Mouse (Mus musculus): Measurements from ENCODE around the gene Slit3. TPM values are rescaled to one million over a fixed set of nuclear protein-coding genes. Genes with fewer than 3 reads are reported as not detected.

Slit3 gene
- polyA plus RNA-seq, 2 experiments: 32.9 to 33.0 TPM

- H3K36me3 ChIP-seq (ENCODE audit: control insufficient read depth, insufficient read depth, low read length): peaks cover 7% of the 10 kb centered on the region
- H3K4me3 ChIP-seq (replicated peaks; ENCODE audit: low read length): no peak overlapping the region
- TF ChIP-seq POLR2A (IDR thresholded peaks at IDR 0.05; ENCODE audit: borderline replicate concordance, extremely low read depth, insufficient read depth, insufficient read length): no peak
- H3K9ac ChIP-seq (ENCODE audit: low read depth, low read length, severe bottlenecking): no peak overlapping the region
- no peaks in the 10 kb centered on the region for H3K27me3 ChIP-seq (ENCODE audit: control insufficient read depth, insufficient read depth, low read length)
- no peak for DNase-seq (ENCODE audit: low spot score)
- no peaks in the 10 kb centered on the region for H3K9me3 ChIP-seq (ENCODE audit: control insufficient read depth, low read length)
- ATAC-seq (ENCODE audit: low FRiP score, low read depth): no peak
- H3K27ac ChIP-seq (replicated peaks; ENCODE audit: low read depth, low read length): no peak overlapping the region
- H3K4me1 ChIP-seq (ENCODE audit: control insufficient read depth, insufficient read depth, low read length): peaks cover 8% of the 10 kb centered on the region; the same call in 1 of the 2 replicates
- WGBS: 53% methylated on average over 5 of the region's 5 CpGs
- H3K4me2 ChIP-seq (replicated peaks; ENCODE audit: low read depth, low read length, severe bottlenecking): no peak overlapping the region
Measured at GRCm38 (mm10) chr11:35182887-35183286, 61.9 kb downstream of the Slit3 start.

- H3K4me1 ChIP-seq (ENCODE audit: control insufficient read depth, insufficient read depth, low read length): peaks cover 7% of the 10 kb centered on the region; the same call in 1 of the 2 replicates
- H3K27ac ChIP-seq (replicated peaks; ENCODE audit: low read depth, low read length): no peak overlapping the region
- DNase-seq (ENCODE audit: low spot score) (no peak), ATAC-seq (ENCODE audit: low FRiP score, low read depth) (no peak)
- H3K4me3 ChIP-seq (replicated peaks; ENCODE audit: low read length): no peak overlapping the region
- TF ChIP-seq POLR2A (IDR thresholded peaks at IDR 0.05; ENCODE audit: borderline replicate concordance, extremely low read depth, insufficient read depth, insufficient read length): no peak
- 82% methylated on average over 6 of the region's 6 CpGs for WGBS
- no peaks in the 10 kb centered on the region for H3K27me3 ChIP-seq (ENCODE audit: control insufficient read depth, insufficient read depth, low read length)
- H3K4me2 ChIP-seq (replicated peaks; ENCODE audit: low read depth, low read length, severe bottlenecking): no peak overlapping the region
- H3K36me3 ChIP-seq (ENCODE audit: control insufficient read depth, insufficient read depth, low read length): no peaks in the 10 kb centered on the region
- no peak overlapping the region for H3K9ac ChIP-seq (ENCODE audit: low read depth, low read length, severe bottlenecking)
- H3K9me3 ChIP-seq (ENCODE audit: control insufficient read depth, low read length): no peaks in the 10 kb centered on the region
Measured at GRCm38 (mm10) chr11:35194826-35195225, 73.8 kb downstream of the Slit3 start.

GRCm38 (mm10) chr11:35196777-35197176 is 75.8 kb downstream of the Slit3 start:
- ATAC-seq (ENCODE audit: low FRiP score, low read depth): no peak

GRCm38 (mm10) chr11:35198537-35199088 is 77.6 kb downstream of the Slit3 start:
- Histone ChIP-seq H3K9me3 (ENCODE audit: control insufficient read depth, low read length) (no peaks in the 10 kb centered on the region), H3K9ac (ENCODE audit: low read depth, low read length, severe bottlenecking) (no peak overlapping the region), H3K4me3 (replicated peaks; ENCODE audit: low read length) (no peak overlapping the region), H3K4me1 (ENCODE audit: control insufficient read depth, insufficient read depth, low read length) (peaks cover 12% of the 10 kb centered on the region; the same call in 1 of the 2 replicates), H3K27ac (replicated peaks; ENCODE audit: low read depth, low read length) (no peak overlapping the region), H3K27me3 (ENCODE audit: control insufficient read depth, insufficient read depth, low read length) (no peaks in the 10 kb centered on the region), H3K36me3 (ENCODE audit: control insufficient read depth, insufficient read depth, low read length) (no peaks in the 10 kb centered on the region), H3K4me2 (replicated peaks; ENCODE audit: low read depth, low read length, severe bottlenecking) (no peak overlapping the region)
- ATAC-seq (ENCODE audit: low FRiP score, low read depth) (no peak), DNase-seq (ENCODE audit: low spot score) (no peak)
- no peak for TF ChIP-seq POLR2A (IDR thresholded peaks at IDR 0.05; ENCODE audit: borderline replicate concordance, extremely low read depth, insufficient read depth, insufficient read length)
- WGBS: 83% methylated on average over 6 of the region's 6 CpGs

More at GRCm38 (mm10) chr11:35196777-35197176, 75.8 kb downstream of the Slit3 start:
- Histone ChIP-seq H3K27ac (replicated peaks; ENCODE audit: low read depth, low read length) (no peak overlapping the region), H3K9me3 (ENCODE audit: control insufficient read depth, low read length) (no peaks in the 10 kb centered on the region), H3K27me3 (ENCODE audit: control insufficient read depth, insufficient read depth, low read length) (no peaks in the 10 kb centered on the region), H3K4me1 (ENCODE audit: control insufficient read depth, insufficient read depth, low read length) (peaks cover 7% of the 10 kb centered on the region; the same call in 1 of the 2 replicates), H3K36me3 (ENCODE audit: control insufficient read depth, insufficient read depth, low read length) (no peaks in the 10 kb centered on the region), H3K4me3 (replicated peaks; ENCODE audit: low read length) (no peak overlapping the region), H3K9ac (ENCODE audit: low read depth, low read length, severe bottlenecking) (no peak overlapping the region), H3K4me2 (replicated peaks; ENCODE audit: low read depth, low read length, severe bottlenecking) (no peak overlapping the region)
- WGBS: 85% methylated on average over 7 of the region's 7 CpGs
- TF ChIP-seq POLR2A (IDR thresholded peaks at IDR 0.05; ENCODE audit: borderline replicate concordance, extremely low read depth, insufficient read depth, insufficient read length): no peak
- no peak for DNase-seq (ENCODE audit: low spot score)

- no peaks in the 10 kb centered on the region for H3K27me3 ChIP-seq (ENCODE audit: control insufficient read depth, insufficient read depth, low read length)
- DNase-seq (ENCODE audit: low spot score): no peak
- H3K9me3 ChIP-seq (ENCODE audit: control insufficient read depth, low read length): no peaks in the 10 kb centered on the region
- H3K27ac ChIP-seq (replicated peaks; ENCODE audit: low read depth, low read length): no peak overlapping the region
- no peak for ATAC-seq (ENCODE audit: low FRiP score, low read depth)
- H3K4me3 ChIP-seq (replicated peaks; ENCODE audit: low read length): no peak overlapping the region
- H3K4me2 ChIP-seq (replicated peaks; ENCODE audit: low read depth, low read length, severe bottlenecking): no peak overlapping the region
- no peaks in the 10 kb centered on the region for H3K36me3 ChIP-seq (ENCODE audit: control insufficient read depth, insufficient read depth, low read length)
- no peak for TF ChIP-seq POLR2A (IDR thresholded peaks at IDR 0.05; ENCODE audit: borderline replicate concordance, extremely low read depth, insufficient read depth, insufficient read length)
- peaks cover 12% of the 10 kb centered on the region; the same call in 1 of the 2 replicates for H3K4me1 ChIP-seq (ENCODE audit: control insufficient read depth, insufficient read depth, low read length)
- 63% methylated on average over 5 of the region's 5 CpGs for WGBS
- no peak overlapping the region for H3K9ac ChIP-seq (ENCODE audit: low read depth, low read length, severe bottlenecking)
Measured at GRCm38 (mm10) chr11:35202332-35202731, 81.3 kb downstream of the Slit3 start.

Data from limb, embryonic 14.5 days (tissue).